Mouse (Mus musculus): Measurements from ENCODE around the gene Cst6.
A peak's percentile ranks its signal among the peaks of the same experiment; 100 is the strongest.

Gene Cst6

DNA sequence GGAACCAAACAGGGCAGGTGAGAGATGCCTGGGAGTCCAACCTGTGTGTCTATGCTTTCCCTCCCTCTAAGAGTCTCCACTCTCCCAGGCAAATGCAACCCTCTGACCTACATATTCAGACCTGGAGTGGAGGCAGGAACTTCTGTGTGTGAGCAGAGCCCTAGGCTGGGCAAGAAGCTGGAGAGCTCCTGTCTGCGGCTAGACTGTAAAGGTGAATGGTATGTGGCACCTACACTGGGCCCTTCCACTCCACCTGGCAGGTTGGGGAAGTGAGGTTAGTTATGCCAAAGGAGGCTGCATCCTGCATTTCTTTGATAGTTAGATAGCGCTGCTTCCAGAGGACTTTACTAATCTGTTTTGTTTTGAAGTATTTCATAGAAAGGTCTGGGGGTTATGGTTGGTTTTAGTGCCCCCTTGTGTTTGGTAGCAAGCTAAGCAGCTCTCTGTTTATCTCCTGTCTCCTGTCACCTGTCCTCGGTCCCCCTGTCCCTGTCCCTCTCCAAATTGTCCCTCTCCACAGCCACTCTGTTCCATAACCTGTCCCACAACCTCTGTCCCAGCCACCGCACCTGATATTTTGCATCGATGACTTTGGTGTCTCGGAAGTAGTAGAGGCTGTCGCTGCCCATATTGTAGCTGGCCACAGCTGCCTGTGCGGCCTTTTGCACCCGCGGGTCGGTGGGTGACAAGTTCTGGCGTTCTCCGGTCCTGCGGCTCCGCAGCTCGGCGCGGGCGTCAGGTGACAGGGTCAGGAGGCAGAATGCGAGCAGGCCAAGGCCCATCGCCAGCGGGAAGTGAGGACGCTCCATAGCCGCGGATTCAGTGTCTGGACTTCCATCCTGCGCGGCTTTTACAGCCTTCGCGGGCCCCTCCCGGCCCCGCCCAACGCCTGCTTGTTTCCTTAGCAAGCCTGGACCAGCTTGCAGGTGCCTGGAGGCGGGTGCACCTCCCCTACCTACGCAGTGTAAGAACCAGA is 560 bp downstream of the Cst6 start:
- DNase-seq = peak; percentile 24

DNA sequence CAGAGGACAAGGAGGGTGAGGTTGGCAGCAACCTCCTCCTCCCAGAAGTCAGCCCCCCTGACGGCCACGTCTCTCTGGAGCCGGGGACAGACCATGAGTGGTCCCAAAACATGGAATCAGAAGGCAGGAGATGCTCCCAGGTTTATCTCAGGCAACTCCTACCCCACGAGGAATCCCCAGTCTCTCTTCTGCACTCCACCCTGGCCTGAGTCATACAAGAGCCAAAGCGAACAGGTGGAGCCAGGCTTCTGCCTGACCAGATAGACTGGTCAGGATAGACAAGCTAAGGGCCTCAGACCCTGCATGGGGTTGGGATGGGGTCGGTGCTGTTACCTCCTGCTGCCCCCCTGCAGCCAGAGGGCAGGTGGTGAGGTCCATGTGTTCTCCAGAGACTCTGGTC is 1.3 kb downstream of the Cst6 start:
- no peak for DNase-seq

DNA sequence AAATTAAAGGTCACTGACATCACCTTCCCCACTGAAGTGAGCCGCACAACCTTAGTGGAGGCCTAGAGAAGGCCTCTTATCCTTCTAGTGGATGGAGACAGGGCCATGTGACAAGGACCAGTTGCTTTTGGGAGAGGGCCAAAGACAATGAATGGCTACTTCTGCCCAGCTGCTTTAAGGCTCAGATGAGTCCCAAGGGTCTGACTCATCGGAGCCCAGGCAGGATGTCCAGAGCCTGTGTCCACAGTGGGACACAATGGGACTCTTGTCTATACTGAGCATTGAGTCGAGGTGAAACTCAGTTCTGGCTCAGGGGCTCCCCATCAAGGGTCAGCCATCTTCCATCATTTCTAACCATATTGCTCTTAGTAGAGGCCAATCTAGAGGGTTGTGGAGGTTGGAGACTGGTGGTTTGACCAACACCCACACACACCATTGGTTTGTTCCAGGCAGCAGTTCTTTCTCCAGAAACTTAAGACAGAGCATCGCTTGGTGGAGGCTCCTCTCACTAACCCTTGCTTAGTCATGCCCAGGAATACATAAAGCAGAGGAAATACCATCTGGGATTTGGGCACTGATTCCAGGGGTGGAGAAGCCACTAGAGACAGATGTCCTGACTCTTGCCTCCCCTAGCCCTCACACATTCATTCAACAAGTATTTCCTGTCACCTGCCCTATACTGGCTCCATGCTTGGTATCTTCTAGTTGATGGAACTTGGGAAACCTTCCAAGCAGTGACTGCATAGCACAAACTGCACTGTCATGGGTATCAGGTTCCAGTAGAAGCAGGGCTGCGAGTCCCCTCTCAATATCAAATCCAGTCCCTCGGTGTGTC is 3.9 kb downstream of the Cst6 start:
- DNase-seq = no peak

DNA sequence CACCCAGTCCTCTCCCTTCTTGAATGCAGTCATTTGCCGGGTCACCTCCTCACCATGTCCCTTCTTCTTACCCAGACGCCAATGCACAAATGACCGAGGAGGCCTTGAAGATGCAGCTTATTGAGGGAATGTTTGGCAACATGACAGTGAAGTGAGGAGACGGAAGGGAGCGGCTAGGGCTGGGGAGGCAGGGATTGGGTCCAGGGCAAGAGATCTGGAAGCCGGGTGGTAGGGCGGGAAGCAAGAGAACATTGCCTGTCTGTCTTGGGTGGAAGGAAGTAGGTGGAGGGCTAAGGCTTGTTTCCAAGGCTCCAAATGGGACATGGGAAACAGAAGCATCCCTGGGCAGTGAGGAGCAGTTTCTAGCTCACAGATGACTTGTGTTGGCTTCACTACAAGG is 8.0 kb downstream of the Cst6 start:
- DNase-seq = no peak

DNA sequence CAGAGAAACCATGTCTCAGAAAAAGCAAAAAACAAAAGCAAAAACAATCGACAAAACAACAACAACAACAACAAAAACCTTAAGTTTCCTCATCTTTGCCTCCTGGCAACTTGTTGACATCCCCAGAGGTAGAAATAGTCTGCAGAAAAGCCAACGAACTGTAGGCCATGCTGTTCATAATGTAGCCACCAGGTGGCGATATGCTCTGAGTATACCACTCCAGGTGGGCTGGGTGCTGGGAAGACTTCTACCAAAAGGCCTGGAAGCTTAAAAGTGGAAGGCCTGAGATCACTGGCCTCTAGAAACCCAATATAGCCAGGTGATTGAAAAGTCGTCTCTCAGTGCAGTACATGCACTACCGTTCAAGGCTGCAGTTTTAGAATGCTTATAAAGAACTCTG is 11.4 kb downstream of the Cst6 start:
- DNase-seq = peak; percentile 79

DNA sequence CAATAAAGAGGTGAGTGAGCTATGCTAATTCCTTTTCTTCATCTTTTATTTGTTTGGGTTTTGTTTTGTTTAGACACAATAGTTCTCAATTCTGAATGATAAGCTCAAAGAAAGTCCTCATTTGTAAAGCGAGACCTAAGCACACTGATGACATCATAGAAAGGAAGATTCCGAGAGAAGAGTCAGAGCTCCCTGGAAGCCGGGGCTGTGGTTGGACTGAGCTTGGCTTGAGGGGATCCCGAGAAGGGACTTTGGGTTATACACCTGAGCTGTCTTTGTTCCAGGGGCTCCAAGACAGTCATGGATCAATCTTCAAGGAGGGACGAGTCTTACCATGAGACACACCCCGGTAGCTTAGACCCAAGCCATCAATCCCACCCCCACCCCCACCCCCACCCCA is 13.9 kb downstream of the Cst6 start, which contains the start of gene Catsper1:
TSS of gene Catsper1 (plus strand) at position 301 of the 400 bp plus-strand sequence.
- DNase-seq = no peak

DNA sequence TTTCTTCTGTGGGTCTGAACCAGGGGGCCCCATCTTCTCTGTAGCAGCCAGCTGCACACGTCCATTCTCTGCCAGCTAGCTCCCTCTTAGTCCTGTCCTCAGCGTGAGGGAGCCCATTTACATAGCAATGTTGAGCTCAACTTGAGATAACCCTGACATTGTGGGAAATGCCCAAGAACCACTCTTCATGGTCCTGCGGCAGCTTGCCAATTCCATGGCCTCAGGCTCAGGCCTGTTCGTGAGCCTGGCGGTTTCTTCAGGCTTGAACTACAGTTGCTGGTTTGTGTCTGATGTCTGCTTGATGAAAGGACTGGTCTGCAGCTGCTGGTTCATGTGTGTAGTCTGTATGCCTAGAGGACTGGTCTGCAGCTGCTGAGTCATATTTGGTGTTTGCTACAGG is 14.6 kb downstream of the Cst6 start:
- DNase-seq = no peak

DNA sequence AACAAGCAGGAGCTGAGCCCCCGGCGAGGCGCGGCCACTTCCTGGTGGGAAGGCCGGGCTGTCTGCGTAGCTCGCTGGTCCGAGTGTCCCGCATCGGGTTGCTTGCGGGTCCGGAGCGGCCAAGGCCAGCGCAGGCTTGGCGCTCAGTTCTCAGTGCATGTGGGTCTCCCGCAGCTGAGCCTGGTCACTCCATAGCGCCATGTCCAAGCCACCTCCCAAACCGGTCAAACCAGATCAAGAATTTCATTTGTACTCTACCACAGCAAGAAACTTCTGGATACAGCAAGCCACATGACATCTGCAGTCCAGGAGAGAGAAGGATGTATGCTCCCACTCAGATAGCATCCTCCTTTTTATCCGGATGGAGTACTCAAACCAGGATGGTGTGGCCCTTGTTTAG is 21.4 kb downstream of the Cst6 start:
- no peak for DNase-seq

DNA sequence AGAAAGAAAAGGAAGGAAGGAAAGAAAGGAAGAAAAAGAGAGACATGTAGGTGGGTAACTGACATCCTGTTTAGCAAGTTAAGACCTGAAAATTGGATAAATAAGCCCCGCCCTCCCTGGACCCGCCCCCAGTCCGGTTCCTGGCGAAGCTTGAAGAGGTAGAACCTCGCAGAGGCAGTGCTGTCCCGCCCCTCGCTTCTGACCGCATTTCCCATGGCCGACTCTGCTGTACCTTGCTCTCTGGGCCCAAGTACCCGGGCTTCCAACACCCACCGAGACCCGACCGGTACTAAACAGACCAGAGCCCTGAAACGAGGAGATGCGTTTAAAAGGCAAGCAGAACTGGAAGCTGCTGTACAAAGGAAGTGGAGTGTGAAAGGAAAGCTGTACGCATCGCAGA is 25.6 kb downstream of the Cst6 start:
- DNase-seq = no peak

DNA sequence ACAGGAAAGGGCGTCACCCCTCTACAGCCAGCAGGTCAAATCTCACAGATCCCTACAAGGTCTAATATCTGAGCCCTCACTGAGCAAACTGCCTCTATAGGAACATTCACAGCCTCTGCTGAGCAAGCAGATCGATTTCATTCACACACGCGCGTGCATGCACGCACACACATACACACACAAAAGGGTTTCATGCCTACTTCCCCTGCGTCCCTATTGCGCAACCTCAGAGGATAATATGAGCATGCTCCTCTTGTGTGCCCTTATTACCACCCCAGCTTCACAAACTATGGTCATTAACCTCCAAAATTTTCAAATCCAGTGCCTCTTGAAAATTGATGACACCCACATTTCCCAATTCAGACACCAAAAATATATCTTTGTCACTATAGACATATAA is 36.2 kb downstream of the Cst6 start:
- no peak for DNase-seq

DNA sequence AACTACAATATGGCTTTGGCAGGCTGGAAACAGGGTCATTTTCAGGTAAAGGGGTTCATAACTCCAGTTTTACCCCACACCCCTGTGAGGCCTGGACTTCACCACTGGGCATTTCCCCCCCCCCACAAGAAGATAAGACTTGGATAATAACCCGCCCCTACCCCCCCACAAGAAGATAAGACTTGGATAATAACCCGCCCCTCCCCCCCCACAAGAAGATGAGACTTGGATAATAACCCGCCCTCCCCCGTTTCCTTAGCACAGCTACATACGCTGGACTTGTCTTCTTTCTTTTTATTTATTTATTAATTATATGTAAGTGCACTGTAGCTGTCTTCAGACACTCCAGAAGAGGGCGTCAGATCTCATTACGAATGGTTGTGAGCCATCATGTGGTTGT is 40.3 kb downstream of the Cst6 start:
- no peak for DNase-seq

DNA sequence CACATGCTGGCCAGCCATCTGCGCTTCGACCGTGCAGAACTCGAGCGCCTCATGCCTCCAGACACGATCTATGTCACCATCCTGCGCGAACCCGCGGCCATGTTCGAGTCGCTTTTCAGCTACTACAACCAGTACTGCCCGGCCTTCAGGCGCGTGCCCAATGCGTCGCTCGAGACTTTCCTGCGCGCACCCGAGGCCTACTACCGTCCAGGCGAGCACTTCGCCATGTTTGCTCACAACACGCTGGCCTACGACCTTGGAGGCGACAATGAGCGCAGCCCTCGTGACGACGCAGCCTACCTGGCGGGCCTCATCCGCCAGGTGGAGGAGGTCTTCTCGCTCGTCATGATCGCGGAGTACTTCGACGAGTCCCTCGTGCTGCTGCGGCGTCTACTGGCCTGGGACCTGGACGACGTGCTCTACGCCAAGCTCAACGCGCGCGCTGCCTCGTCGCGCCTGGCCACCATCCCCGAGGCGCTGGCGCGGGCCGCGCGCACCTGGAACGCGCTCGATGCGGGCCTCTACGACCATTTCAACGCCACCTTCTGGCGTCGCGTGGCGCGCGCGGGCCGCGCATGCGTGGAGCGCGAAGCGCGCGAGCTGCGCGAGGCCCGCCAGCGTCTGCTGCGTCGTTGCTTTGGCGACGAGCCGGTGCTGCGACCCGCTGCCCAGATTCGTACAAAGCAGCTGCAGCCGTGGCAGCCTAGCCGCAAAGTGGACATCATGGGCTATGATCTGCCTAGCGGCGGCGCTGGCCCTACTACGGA is 42.2 kb downstream of the Cst6 start:
- no peak for DNase-seq

DNA sequence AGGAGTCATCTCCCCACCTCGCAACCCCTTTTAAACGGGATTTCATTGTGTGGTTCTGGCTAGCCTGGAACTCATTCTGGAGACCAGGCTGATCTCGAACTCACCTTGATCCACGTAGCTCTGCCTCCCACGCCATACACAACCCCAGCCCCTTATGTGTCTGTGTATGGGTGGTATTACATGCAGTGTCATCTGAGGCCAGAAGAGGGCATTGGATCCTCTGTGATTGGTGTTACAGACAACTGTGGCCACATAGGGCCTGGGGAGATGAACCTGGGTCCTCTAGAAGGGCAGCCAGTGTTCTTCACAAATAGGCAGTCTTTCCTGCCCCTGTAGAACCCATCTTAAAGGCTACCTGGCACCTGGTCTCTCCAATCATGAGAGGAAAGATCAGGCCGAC is 43.1 kb downstream of the Cst6 start:
- DNase-seq = no peak

DNA sequence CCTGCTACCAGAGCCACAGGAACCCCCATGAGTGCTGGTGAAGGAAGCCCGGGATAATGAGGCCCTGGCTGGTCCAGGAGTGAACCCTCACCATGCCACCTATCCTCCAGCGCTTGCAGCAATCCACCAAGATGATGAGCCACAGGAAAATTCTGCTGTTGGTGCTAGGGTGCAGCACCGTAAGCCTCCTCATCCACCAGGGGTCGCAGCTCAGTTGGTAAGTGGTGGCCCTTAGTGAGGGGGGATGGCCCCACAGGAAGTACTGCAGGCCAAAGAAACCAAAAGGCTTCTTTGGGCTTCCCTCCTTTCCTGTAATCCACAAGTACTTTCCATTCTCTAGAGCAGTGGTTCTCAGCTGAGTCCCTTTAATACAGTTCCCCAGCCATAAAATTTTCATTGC is 46.9 kb downstream of the Cst6 start:
- peak; percentile 70 for DNase-seq

DNA sequence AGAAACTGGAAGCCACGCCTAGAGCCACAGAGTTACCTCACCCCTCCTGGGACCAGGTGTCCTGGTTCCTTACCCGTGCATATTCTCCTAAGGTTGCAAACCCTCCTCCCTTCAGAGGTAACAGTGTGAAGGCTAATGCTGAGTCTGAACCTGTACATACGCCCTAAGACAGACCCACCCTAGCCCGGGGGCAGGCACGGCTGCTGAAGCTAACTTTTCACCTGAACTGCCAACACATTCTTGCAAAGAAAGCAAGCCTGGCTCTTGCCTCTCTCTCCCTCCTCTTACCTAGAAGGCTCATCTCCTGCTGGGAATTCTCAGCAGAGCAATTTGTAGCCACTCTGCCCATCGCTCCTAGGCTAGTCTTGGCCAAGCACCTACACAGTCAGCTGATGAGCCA is 48.8 kb downstream of the Cst6 start:
- DNase-seq = no peak

DNA sequence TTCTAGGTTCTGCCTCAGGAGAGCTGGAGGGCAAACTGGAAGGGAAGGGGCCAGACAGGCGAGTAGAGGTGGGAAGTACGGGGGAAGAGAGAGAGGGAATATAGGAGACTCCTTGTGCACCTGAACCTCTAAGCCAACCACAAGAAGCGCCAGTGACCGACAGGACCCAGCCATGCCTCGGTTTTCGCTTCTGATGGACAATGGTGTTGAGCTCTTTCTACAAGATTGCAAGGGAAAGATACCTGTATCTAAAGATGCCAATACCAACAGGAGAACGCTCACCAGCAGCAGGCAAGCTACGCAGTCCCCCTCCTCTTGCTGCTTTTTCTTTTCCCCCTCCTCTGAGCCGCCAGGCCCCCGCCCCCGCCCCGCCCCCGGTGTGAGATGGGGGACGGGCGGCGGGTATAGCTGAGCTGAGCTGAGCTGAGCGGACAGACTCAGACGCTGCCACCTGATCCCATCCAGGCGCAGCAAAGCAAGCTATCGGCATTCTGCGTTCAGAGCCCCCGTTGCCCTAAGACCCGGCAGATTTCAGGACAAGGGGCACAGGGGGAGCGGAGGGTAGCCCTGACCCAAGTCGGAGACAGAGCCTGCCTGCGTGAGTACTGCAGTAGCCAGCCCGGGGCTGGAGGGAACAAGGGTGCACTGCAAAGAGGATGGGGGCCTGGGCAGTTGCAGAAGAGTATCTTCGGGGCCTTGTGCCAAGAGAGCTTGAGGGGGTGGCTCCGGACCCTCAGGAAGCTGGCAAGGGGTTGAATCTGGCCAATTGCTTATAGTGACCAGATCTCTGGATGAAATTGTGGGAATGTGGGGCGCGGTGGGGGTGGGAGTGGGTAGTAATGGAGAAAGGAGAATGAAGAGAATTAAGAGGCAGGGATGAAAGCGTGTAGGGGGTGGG is 51.2 kb downstream of the Cst6 start, which contains the start of gene Gal3st3:
TSS of gene Gal3st3 (plus strand) at position 429 of the 898 bp plus-strand sequence.
- peak; percentile 45 for DNase-seq

DNA sequence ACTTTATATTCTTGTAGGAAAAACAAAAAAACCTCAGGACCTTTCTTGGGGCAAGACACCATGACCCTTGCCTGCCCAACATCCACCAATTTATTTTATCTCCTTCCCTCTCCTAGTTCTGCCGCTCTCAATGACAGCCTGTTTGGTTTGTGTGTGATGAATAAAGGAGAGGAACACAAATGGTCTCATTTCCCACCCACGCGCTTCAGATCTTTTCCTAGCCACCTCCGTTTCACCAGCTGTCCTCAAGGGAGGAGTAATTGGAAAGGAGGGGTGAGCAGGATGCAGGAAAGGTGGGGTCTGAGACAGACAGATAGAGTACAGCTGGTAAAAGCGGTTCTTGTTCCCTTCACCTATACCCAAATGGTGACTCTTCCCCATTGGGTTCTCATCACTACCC is 52.7 kb downstream of the Cst6 start:
- peak; percentile 40 for DNase-seq

DNA sequence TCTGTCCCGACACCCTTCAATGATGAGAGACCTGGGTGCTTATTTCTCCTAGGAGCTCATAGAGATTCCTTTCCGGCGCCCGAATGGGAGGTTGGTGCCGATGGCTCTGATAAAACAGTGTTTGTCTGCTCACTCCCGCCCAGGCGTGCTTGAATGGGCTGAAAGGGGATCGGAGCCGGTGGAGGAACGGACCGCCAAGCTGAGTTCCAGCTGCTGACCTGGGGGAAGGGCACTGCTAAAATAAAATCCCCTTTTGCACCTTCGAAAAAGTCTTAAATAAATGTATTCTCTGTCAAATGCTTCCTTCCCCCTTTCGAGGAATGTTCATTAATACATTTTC is 53.7 kb downstream of the Cst6 start:
- peak; percentile 40 for DNase-seq

DNA sequence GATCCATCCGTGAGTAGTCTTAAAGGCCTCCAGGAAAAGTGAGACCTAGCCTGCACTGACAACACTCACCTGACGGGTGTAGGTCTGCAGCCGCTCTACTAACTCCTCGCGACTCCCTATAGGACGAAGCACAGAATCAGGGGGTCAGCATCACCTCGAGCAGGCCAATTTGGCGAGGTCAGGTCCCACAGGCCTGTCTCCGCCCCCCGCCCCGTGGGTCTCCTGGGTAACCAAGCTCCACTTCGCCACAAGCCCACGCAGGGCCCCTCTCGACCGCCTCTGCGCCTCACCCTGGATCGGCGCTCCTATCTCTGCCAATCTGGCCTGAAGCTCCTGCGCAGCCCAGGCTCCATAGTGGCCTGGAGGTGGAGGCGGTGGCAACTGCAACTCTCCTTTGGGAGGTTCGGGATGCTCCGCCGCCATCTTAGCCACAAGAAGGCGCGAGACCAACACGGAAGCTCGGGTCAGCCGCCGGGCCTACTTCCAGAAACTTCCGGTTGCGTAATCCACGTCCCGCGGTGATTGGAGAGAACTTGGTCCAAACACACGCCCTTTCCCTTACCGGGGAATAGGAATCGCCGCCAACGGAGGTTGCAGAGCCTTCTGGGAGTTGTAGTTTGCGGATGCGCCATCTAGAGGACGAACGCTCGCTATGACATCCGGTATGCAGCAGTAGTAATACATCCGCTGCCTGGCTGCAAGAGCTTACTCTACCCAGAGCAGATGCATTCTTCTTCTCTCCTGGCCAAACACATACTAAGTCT is 54.2 kb downstream of the Cst6 start, which contains the start of gene Sf3b2:
TSS of gene Sf3b2 (minus strand) at position 484 of the 764 bp plus-strand sequence.
- peak; percentile 97 for DNase-seq
